Mouse (Mus musculus) kidney, postnatal 14 days (tissue): Measurements from ENCODE around the gene Pld2.
"Not testable (repeated sequence)": the region's sequence is repeated elsewhere in the genome, so short reads cannot be mapped to it uniquely, and the experiment has no call there.

Experiments
- DNase-seq: peaks from one replicate; pipeline ENCODE4 v3.0.0; 2022; ENCODE audit warnings: mixed read lengths

Pld2 gene

GRCm38 (mm10) chr11:70526211-70526610, 13.7 kb upstream of the Pld2 start:
- no peak for DNase-seq

GRCm38 (mm10) chr11:70528610-70529009, 11.3 kb upstream of the Pld2 start:
- no peak for DNase-seq

- DNase-seq: not testable (repeated sequence)
These were observed 8.8 kb upstream of the Pld2 start for GRCm38 (mm10) chr11:70531065-70531464.

- no peak for DNase-seq
These were observed 7.0 kb upstream of the Pld2 start, which contains the start of gene Gm40193 for GRCm38 (mm10) chr11:70532839-70533238. Gm40193 (minus strand) TSS chr11:70532939.

- DNase-seq: no peak
These were observed 441 bp upstream of the Pld2 start for GRCm38 (mm10) chr11:70539423-70539822.

GRCm38 (mm10) chr11:70540928-70541327, 1.1 kb downstream of the Pld2 start:
- DNase-seq: no peak

GRCm38 (mm10) chr11:70541415-70541814, 1.6 kb downstream of the Pld2 start:
- DNase-seq: no peak

- no peak for DNase-seq
These were observed 4.6 kb downstream of the Pld2 start for GRCm38 (mm10) chr11:70544496-70544895.

GRCm38 (mm10) chr11:70551526-70551925, 11.7 kb downstream of the Pld2 start:
- no peak for DNase-seq

- DNase-seq: no peak
These were observed 14.1 kb downstream of the Pld2 start for GRCm38 (mm10) chr11:70553940-70554339.

- no peak for DNase-seq
These were observed 17.7 kb downstream of the Pld2 start for GRCm38 (mm10) chr11:70557545-70557944.

- DNase-seq: no peak
These were observed 22.0 kb downstream of the Pld2 start for GRCm38 (mm10) chr11:70561937-70562286.

- DNase-seq: peak; percentile 95
These were observed 22.6 kb downstream of the Pld2 start, which contains the start of gene Mink1 for GRCm38 (mm10) chr11:70562287-70562994. Mink1 (plus strand) TSS chr11:70562881.

- no peak for DNase-seq
These were observed 23.2 kb downstream of the Pld2 start for GRCm38 (mm10) chr11:70562995-70563469.

GRCm38 (mm10) chr11:70563470-70564275, 23.8 kb downstream of the Pld2 start:
- peak; percentile 66 for DNase-seq

GRCm38 (mm10) chr11:70564276-70564873, 24.5 kb downstream of the Pld2 start:
- peak; percentile 76 for DNase-seq

GRCm38 (mm10) chr11:70566586-70566985, 26.7 kb downstream of the Pld2 start:
- DNase-seq: peak; percentile 37

GRCm38 (mm10) chr11:70570614-70571013, 30.8 kb downstream of the Pld2 start:
- not testable (repeated sequence) for DNase-seq

- no peak for DNase-seq
These were observed 31.8 kb downstream of the Pld2 start for GRCm38 (mm10) chr11:70571641-70572040.

- DNase-seq: no peak
These were observed 32.6 kb downstream of the Pld2 start for GRCm38 (mm10) chr11:70572348-70572902.

- no peak for DNase-seq
These were observed 34.0 kb downstream of the Pld2 start for GRCm38 (mm10) chr11:70573872-70574271.

- DNase-seq: peak; percentile 44
These were observed 37.3 kb downstream of the Pld2 start for GRCm38 (mm10) chr11:70577201-70577600.

- no peak for DNase-seq
These were observed 39.1 kb downstream of the Pld2 start for GRCm38 (mm10) chr11:70578962-70579361.
